Mouse (Mus musculus) MEL (cell line): ENCODE measurements around the gene Ucp3. TPM values are rescaled to one million over a fixed set of nuclear protein-coding genes. Genes with fewer than 3 reads are reported as not detected.
A peak's percentile ranks its signal among the peaks of the same experiment; 100 is the strongest.

Experiments used
- DNase-seq: peaks from one replicate; pipeline ENCODE4 v3.0.0; 2011; ENCODE audit warnings: low read depth, low spot score
- H3K27ac ChIP-seq: 2 replicates; pipeline ENCODE4 v1.5.1; 2012; ENCODE audit warnings: low read depth, mild to moderate bottlenecking, control low read depth, low read length, moderate library complexity; ENCODE audit not compliant: control insufficient read depth
- H3K27me3 ChIP-seq, 2 experiments: fragments of 150-350 bp in 1 of 2; sonication (generic) in 1 of 2; 2 replicates each; pipeline ENCODE4 v1.6.1; 2012; ENCODE audit warnings: low read length in 2 of 2, mild to moderate bottlenecking in 2 of 2, improper control_type of control experiment in 1 of 2, moderate library complexity in 1 of 2; ENCODE audit not compliant: insufficient read depth in 2 of 2, control insufficient read depth in 1 of 2
- H3K36me3 ChIP-seq, 2 experiments: 2 replicates each; pipeline ENCODE4 v1.6.1; 2012 to 2014; ENCODE audit warnings: low read length in 2 of 2, improper control_type of control experiment in 1 of 2, inconsistent platforms in 1 of 2, mild to moderate bottlenecking in 1 of 2; ENCODE audit not compliant: insufficient read depth in 2 of 2, control insufficient read depth in 1 of 2
- H3K4me1 ChIP-seq, 2 experiments: fragments of 150-350 bp in 1 of 2; sonication (generic) in 1 of 2; 2 replicates each; pipeline ENCODE4 v1.6.1; 2012; ENCODE audit warnings: low read length in 2 of 2, improper control_type of control experiment in 1 of 2, mild to moderate bottlenecking in 1 of 2; ENCODE audit not compliant: insufficient read depth in 2 of 2, control insufficient read depth in 1 of 2
- H3K4me3 ChIP-seq, 2 experiments: fragments of 150-350 bp in 1 of 2; sonication (generic) in 1 of 2; 2 replicates each; pipeline ENCODE4 v1.5.1; 2012; ENCODE audit warnings: low read depth in 2 of 2, low read length in 2 of 2, mild to moderate bottlenecking in 2 of 2, moderate library complexity in 2 of 2, control low read depth in 1 of 2, improper control_type of control experiment in 1 of 2; ENCODE audit not compliant: control insufficient read depth in 1 of 2, insufficient read depth in 1 of 2
- H3K79me2 ChIP-seq: 2 replicates; pipeline ENCODE4 v1.6.1; 2012; ENCODE audit warnings: mild to moderate bottlenecking, low read length, moderate library complexity; ENCODE audit not compliant: control insufficient read depth, poor library complexity, insufficient read depth
- H3K9ac ChIP-seq: 2 replicates; pipeline ENCODE4 v1.6.1; 2012; ENCODE audit warnings: low read depth, mild to moderate bottlenecking, control low read depth, low read length, moderate library complexity; ENCODE audit not compliant: control insufficient read depth, poor library complexity, severe bottlenecking
- H3K9me3 ChIP-seq: fragments of 150-350 bp; sonication (generic); replicated peaks from 2 replicates; pipeline ENCODE4 v1.6.1; 2012; ENCODE audit warnings: mild to moderate bottlenecking, low read length, improper control_type of control experiment, moderate library complexity; ENCODE audit not compliant: insufficient read depth
- BHLHE40 ChIP-seq: IDR thresholded peaks from 2 replicates; pipeline ENCODE4 v1.6.1; 2012; ENCODE audit warnings: low read depth, mild to moderate bottlenecking, inconsistent platforms, low read length, improper control_type of control experiment, borderline replicate concordance
- CHD2 ChIP-seq: IDR thresholded peaks from 2 replicates; pipeline ENCODE4 v1.6.1; 2011; ENCODE audit warnings: low read length, improper control_type of control experiment
- CTCF ChIP-seq, 3 experiments: IDR thresholded peaks in 2 of 3; conservative IDR thresholded peaks in 1 of 3; 2 replicates each; pipeline ENCODE4 v1.5.1; 2011 to 2012; ENCODE audit warnings: low read length in 3 of 3, low read depth in 2 of 3, mild to moderate bottlenecking in 2 of 3, improper control_type of control experiment in 1 of 3, inconsistent platforms in 1 of 3, mixed read lengths in 1 of 3, moderate library complexity in 1 of 3; ENCODE audit not compliant: control insufficient read depth in 1 of 3, insufficient read depth in 1 of 3, poor library complexity in 1 of 3, severe bottlenecking in 1 of 3
- E2F4 ChIP-seq: IDR thresholded peaks from 2 replicates; pipeline ENCODE4 v1.6.1; 2011; ENCODE audit warnings: low read depth, low read length, improper control_type of control experiment, borderline replicate concordance
- EP300 ChIP-seq, 2 experiments: IDR thresholded peaks; 2 replicates each; pipeline ENCODE4 v1.6.1; 2011; ENCODE audit warnings: improper control_type of control experiment in 2 of 2, low read length in 2 of 2, low read depth in 1 of 2, mild to moderate bottlenecking in 1 of 2
- ETS1 ChIP-seq: IDR thresholded peaks from 2 replicates; pipeline ENCODE4 v1.6.1; 2012; ENCODE audit warnings: low read depth, mild to moderate bottlenecking, inconsistent platforms, low read length, improper control_type of control experiment, moderate library complexity
- GABPA ChIP-seq: IDR thresholded peaks from 2 replicates; pipeline ENCODE4 v1.6.1; 2012; ENCODE audit warnings: low read depth, mild to moderate bottlenecking, inconsistent platforms, low read length, improper control_type of control experiment, moderate library complexity
- GATA1 ChIP-seq: IDR thresholded peaks from 2 replicates; pipeline ENCODE4 v1.6.1; 2011; ENCODE audit warnings: low read depth, low read length, improper control_type of control experiment
- HCFC1 ChIP-seq: IDR thresholded peaks from 2 replicates; pipeline ENCODE4 v1.6.1; 2012; ENCODE audit warnings: low read depth, mild to moderate bottlenecking, inconsistent platforms, low read length, improper control_type of control experiment, moderate library complexity
- MEF2A ChIP-seq: IDR thresholded peaks from 2 replicates; pipeline ENCODE4 v1.6.1; 2014; ENCODE audit warnings: low read depth, mild to moderate bottlenecking, inconsistent platforms, low read length, improper control_type of control experiment; ENCODE audit not compliant: poor library complexity, insufficient replicate concordance, severe bottlenecking; ENCODE audit errors: extremely low read depth
- NRF1 ChIP-seq: IDR thresholded peaks from 2 replicates; pipeline ENCODE4 v1.6.1; 2014; ENCODE audit warnings: low read depth, mild to moderate bottlenecking, inconsistent platforms, low read length, improper control_type of control experiment, moderate library complexity; ENCODE audit not compliant: poor library complexity, insufficient read depth, severe bottlenecking
- POLR2AphosphoS2 ChIP-seq: IDR thresholded peaks from 2 replicates; pipeline ENCODE4 v1.6.1; 2011; ENCODE audit warnings: low read length, improper control_type of control experiment
- POLR2AphosphoS5 ChIP-seq: IDR thresholded peaks from 2 replicates; pipeline ENCODE4 v1.6.1; 2012; ENCODE audit warnings: low read depth, borderline replicate concordance, mild to moderate bottlenecking, inconsistent platforms, low read length, moderate library complexity, mixed read lengths
- RCOR1 ChIP-seq: IDR thresholded peaks from 2 replicates; pipeline ENCODE4 v1.6.1; 2012; ENCODE audit warnings: low read depth, mild to moderate bottlenecking, inconsistent platforms, low read length, improper control_type of control experiment
- SIN3A ChIP-seq: IDR thresholded peaks from 2 replicates; pipeline ENCODE4 v1.6.1; 2012; ENCODE audit warnings: low read length, improper control_type of control experiment, inconsistent platforms
- SMC3 ChIP-seq: IDR thresholded peaks from 2 replicates; pipeline ENCODE4 v1.6.1; 2011; ENCODE audit warnings: low read depth, low read length, improper control_type of control experiment
- TAL1 ChIP-seq: IDR thresholded peaks from 2 replicates; pipeline ENCODE4 v1.6.1; 2012; ENCODE audit warnings: mild to moderate bottlenecking, inconsistent platforms, low read length, moderate library complexity, mixed read lengths
- TBP ChIP-seq: IDR thresholded peaks from 2 replicates; pipeline ENCODE4 v1.8.0; 2011; ENCODE audit warnings: low read depth, low read length, improper control_type of control experiment
- TCF12 ChIP-seq: IDR thresholded peaks from 2 replicates; pipeline ENCODE4 v1.6.1; 2014; ENCODE audit warnings: low read depth, mild to moderate bottlenecking, inconsistent platforms, low read length, improper control_type of control experiment, moderate library complexity
- UBTF ChIP-seq: IDR thresholded peaks from 2 replicates; pipeline ENCODE4 v1.6.1; 2012; ENCODE audit warnings: low read depth, mild to moderate bottlenecking, inconsistent platforms, low read length, improper control_type of control experiment, moderate library complexity, borderline replicate concordance; ENCODE audit not compliant: insufficient read depth
- USF1 ChIP-seq: IDR thresholded peaks from 2 replicates; pipeline ENCODE4 v1.6.1; 2014; ENCODE audit warnings: low read depth, mild to moderate bottlenecking, inconsistent platforms, low read length, improper control_type of control experiment, moderate library complexity
- USF2 ChIP-seq, 2 experiments: IDR thresholded peaks; 2 replicates each; pipeline ENCODE4 v1.6.1; 2011 to 2012; ENCODE audit warnings: improper control_type of control experiment in 2 of 2, low read length in 2 of 2, borderline replicate concordance in 1 of 2, inconsistent platforms in 1 of 2, low read depth in 1 of 2, mild to moderate bottlenecking in 1 of 2; ENCODE audit not compliant: insufficient read depth in 1 of 2
- ZC3H11A ChIP-seq: IDR thresholded peaks from 2 replicates; pipeline ENCODE4 v1.6.1; 2012; ENCODE audit warnings: low read depth, mild to moderate bottlenecking, inconsistent platforms, low read length, improper control_type of control experiment
- polyA plus RNA-seq, 2 experiments: library from polyadenylated mRNA; stranded (reverse) in 1 of 2; unstranded in 1 of 2; fragments of >175 nt in 1 of 2; fragments of >200 nt in 1 of 2; gene quantifications; 2 replicates each; pipeline versions ENCODE4 v1.2.1 to v1.2.4; 2012; ENCODE audit warnings: low replicate concordance in 2 of 2, low read depth in 1 of 2; ENCODE audit not compliant: insufficient read length in 2 of 2, insufficient read depth in 1 of 2, missing spikeins in 1 of 2
- total RNA-seq: library from RNA; depleted of rRNA; stranded (reverse); fragments of 300-350 nt; gene quantifications from 2 replicates; pipeline ENCODE4 v1.2.3, GENCODE M21; 2012

Ucp3 gene
- total and polyA plus RNA-seq, 3 experiments, result not detected

DNA sequence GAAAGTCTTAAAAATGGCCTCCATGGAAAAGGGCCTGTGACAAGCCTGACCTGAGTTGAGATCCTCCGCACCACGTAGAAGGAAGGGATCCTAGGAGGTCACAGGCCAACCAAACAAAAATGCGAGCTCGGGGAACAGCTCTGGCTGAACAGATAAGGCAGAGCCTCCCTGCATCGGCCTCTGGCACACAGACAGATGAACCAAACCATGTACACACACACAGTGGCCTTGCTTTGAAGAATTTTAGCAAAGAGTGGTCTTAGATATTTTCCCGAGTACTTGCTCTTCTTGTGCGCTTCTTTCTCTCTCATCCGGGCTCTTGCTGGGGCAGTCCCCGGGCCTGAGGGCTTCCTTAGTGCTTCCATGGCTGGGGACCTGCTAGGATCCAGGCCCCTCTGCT is 9.6 kb upstream of the Ucp3 start:
- Histone ChIP-seq H3K27ac (0 out of 2 replicates have a peak overlapping the region, but pooled peaks have one; percentile 31), H3K4me3 (no peak overlapping the region)

DNA sequence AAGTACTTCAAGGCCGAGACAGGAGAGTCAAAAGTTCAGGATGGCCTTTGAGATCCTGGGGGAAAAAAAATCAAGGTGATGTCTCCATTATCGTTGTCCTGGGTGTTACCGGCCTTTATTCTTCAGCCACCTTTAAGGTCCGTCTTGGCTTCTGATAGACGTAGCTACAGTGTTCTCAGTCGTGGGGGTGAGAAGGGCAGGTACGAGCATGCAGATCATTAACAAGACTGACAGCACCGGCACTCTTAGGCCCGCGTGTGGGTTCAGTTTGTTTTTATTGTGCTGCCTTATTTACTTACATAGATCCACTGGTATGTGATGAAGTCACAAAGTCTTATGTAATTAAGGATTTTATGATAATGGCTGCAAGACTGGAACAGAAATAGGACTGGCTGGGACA is 9.0 kb upstream of the Ucp3 start:
- H3K36me3 ChIP-seq, result peaks cover 0 to 49% of the 10 kb centered on the region in 2 experiments; a peak in 3 of 4 replicates
- H3K4me1 ChIP-seq, result peaks cover 33 to 49% of the 10 kb centered on the region in 2 experiments
- H3K9ac ChIP-seq, result no peak overlapping the region
- no peak overlapping the region for H3K4me3 ChIP-seq
- no peak for DNase-seq
- no peaks in the 10 kb centered on the region for H3K79me2 ChIP-seq
- H3K27ac ChIP-seq, result no peak overlapping the region
- TF ChIP-seq NRF1, result no peak
- no peaks in the 10 kb centered on the region for H3K9me3 ChIP-seq
- H3K27me3 ChIP-seq, result no peaks in the 10 kb centered on the region

More for the DNA sequence above, 9.6 kb upstream of the Ucp3 start:
- Histone ChIP-seq H3K4me1 (peaks cover 35 to 49% of the 10 kb centered on the region in 2 experiments), H3K9ac (no peak overlapping the region), H3K27me3 (no peaks in the 10 kb centered on the region), H3K36me3 (peaks cover 0 to 49% of the 10 kb centered on the region in 2 experiments; a peak in 3 of 4 replicates), H3K79me2 (no peaks in the 10 kb centered on the region), H3K9me3 (no peaks in the 10 kb centered on the region)
- peak; percentile 78 for DNase-seq
- TF ChIP-seq EP300 (IDR thresholded peaks at IDR 0.05; ENCODE audit: low read depth in 1 of 2, low read length in 2 of 2) (peak; percentile 60 to 64; a peak in 2 of 4 replicates), POLR2AphosphoS5 (no peak), GATA1 (peak; percentile 72), SIN3A (0 out of 2 replicates have a peak, but pooled peaks have one; percentile 46), POLR2AphosphoS2 (no peak), CTCF (IDR thresholded peaks at IDR 0.05 in 2 of 3, conservative IDR thresholded peaks at IDR 0.05 in 1 of 3; ENCODE audit: control insufficient read depth in 1 of 3, insufficient read depth in 1 of 3, low read depth in 2 of 3, low read length in 3 of 3, poor library complexity in 1 of 3, severe bottlenecking in 1 of 3) (no peak), RCOR1 (peak; percentile 44; the same call in 1 of the 2 replicates), TAL1 (peak; percentile 76), ETS1 (peak; percentile 50; the same call in 1 of the 2 replicates), ZC3H11A (no peak), TCF12 (peak; percentile 71)

DNA sequence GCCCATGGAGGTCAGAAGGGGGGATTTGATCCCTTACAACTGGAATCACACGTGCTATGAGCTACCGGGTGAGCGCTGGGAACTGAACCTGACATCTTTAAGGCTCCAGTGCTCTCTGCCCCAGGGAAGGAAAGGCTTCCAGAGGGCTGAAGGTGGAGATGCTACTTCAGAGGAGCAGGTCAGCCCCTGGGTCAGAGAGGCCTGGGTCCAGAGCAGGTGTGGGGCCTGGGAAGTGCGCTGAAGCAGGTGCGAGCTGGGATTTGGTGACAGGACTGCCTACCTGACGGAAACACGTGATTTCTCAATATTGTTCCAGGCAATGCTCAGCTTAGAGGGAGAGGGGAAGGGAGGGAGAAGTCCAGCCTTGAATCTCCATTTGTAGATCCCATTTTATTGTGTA is 8.5 kb upstream of the Ucp3 start:
- Histone ChIP-seq H3K9ac (no peak overlapping the region), H3K9me3 (no peaks in the 10 kb centered on the region), H3K36me3 (peaks cover 0 to 49% of the 10 kb centered on the region in 2 experiments; a peak in 3 of 4 replicates), H3K27me3 (no peaks in the 10 kb centered on the region), H3K79me2 (no peaks in the 10 kb centered on the region), H3K4me1 (peaks cover 33 to 49% of the 10 kb centered on the region in 2 experiments), H3K27ac (no peak overlapping the region), H3K4me3 (no peak overlapping the region)
- DNase-seq, result no peak
- TF ChIP-seq NRF1 (no peak), SMC3 (no peak), USF2 (IDR thresholded peaks at IDR 0.05; ENCODE audit: borderline replicate concordance in 1 of 2, insufficient read depth in 1 of 2, low read depth in 1 of 2, low read length in 2 of 2) (no peak), BHLHE40 (no peak), TBP (no peak), CHD2 (no peak), POLR2AphosphoS5 (no peak), GABPA (no peak), HCFC1 (no peak), UBTF (no peak), USF1 (no peak), MEF2A (no peak), TAL1 (no peak), SIN3A (no peak), TCF12 (no peak), E2F4 (no peak), CTCF (IDR thresholded peaks at IDR 0.05 in 2 of 3, conservative IDR thresholded peaks at IDR 0.05 in 1 of 3; ENCODE audit: control insufficient read depth in 1 of 3, insufficient read depth in 1 of 3, low read depth in 2 of 3, low read length in 3 of 3, poor library complexity in 1 of 3, severe bottlenecking in 1 of 3) (no peak)
